Mouse (Mus musculus): ENCODE data around the gene Slc10a7.

- TF ChIP-seq CTCF (IDR thresholded peaks at IDR 0.05; ENCODE audit: low read depth) = no peak
- no peak for TF ChIP-seq EP300 (IDR thresholded peaks at IDR 0.05; ENCODE audit: low read depth)
These were observed 89.1 kb downstream of the Slc10a7 start for GRCm38 (mm10) chr8:78598237-78598636.

Data from liver, embryonic 14.5 days (tissue).